Mouse (Mus musculus): ENCODE measurements around the gene Mcam. TPM values are rescaled to one million over a fixed set of nuclear protein-coding genes. Genes with fewer than 3 reads are reported as not detected.
A peak's percentile ranks its signal among the peaks of the same experiment; 100 is the strongest.

Gene Mcam
- total RNA-seq, 4 experiments from 2014 or later, result 20.5 to 35.2 (median 28.1) TPM

DNA sequence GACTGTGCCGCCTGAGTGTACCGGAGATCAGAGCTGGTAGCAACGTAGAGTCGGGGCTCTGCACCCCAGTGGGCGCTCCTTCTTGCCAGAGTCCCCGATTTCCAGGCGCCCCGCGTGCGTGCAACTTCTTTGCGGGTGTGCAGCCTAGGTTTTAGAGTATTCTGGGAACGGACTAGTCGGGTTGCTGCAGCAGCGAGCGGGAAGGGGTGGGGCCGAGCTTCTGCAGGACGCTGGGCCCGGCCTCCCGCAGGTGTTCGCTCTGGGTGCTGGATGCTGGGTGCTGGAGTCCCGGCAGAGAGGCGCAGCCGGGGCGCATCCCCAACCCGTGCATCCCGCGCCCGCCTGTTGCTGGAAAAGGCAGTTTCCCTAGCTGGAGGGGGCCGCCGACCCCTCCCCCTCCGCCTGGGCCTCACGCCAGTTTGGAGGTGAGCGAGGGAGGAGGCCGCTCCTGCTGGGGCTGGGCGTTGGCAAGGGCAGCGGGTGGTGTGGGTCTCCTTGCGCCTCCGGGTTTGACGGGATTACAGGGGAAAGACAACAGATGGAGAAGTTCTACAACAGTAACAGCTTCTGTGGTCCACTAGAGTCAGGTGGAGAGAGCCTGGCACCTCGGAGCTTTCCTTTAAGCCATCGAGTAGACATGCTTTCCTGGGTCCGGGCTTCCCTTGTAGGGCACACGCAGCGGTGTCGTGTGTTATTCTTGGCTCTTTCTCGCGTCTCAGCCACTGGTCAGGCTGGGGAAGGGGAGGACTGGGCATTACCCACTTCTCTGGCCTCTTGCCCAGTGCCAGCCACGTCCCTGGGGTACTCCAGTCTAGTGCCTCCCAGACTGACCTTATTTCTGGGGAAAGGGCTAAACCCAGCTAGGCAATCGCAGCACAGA is 822 bp downstream of the Mcam start:
- DNase-seq (ENCODE audit: low spot score), result peak; percentile 45

DNA sequence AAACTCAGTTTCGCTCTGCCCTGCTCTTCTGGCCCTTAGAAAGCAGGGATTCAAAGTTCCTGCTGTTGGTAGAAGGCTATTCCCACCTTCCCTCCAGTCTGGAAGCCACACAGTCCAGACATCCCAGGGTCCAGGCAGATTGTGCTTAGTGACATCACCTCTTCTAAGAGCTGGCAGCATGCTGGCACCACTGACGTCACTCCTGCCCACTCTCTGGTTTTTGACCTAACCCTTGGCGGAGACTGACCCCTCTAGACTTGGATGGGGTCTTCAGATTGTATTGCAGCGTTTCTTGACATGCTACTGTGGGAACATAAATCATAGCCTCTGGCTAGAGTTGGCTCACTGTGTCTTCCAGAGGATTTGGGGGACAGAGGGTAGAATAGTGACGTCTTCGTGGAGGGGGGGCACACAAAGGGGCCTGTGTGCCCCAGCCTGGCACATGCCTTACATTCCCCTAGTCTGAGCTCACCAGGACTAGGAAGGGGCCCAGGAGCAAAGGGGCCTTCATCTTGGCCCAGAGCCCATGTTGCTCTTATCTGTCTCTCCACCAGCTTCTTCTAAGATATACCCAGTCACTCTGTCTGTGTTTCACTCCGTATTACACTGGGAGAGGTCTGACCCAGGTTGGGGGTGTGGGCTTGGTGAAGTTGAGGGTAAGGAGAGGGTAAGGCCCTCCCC is 1.6 kb downstream of the Mcam start:
- DNase-seq (ENCODE audit: low spot score), result no peak

DNA sequence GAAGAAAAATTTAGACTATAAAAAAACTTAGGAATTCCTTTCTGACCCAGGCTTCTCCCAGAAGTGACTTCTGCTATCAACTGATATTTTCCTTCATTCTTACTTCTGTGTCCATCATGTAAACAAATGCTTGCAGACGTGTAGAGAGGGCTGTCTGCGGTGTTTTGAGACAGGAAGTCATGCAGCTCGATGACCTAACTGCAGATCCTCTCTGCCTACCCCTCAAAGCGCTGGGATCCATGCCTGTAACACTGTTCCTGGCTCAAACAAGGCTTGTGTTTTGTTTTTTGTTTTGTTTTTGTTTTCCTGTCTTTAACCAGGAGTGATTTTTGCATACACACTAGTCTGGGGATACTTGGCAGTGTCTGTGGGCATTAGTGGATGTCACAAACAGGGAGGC is 3.6 kb downstream of the Mcam start:
- no peak for DNase-seq (ENCODE audit: low spot score)

DNA sequence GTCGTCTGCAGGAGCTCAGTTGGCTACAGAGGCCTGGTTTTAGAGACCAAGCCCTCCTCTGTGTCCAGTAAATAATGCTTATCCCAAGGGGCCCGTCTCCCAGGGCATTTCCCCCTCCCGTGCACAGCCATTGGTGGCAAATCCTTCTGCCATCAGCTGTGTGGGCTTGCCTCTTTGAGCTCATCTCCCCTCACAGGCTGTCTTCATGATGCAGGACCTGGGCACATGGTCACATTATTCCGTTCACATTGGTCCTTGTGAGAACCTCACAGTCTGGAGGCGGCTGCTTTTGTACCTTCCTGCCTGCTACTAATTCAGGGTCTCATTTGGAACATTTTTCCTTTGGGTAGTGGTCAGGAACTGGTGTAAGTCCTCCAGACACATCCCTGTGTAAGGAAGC is 7.7 kb downstream of the Mcam start:
- DNase-seq (ENCODE audit: low spot score), result no peak

DNA sequence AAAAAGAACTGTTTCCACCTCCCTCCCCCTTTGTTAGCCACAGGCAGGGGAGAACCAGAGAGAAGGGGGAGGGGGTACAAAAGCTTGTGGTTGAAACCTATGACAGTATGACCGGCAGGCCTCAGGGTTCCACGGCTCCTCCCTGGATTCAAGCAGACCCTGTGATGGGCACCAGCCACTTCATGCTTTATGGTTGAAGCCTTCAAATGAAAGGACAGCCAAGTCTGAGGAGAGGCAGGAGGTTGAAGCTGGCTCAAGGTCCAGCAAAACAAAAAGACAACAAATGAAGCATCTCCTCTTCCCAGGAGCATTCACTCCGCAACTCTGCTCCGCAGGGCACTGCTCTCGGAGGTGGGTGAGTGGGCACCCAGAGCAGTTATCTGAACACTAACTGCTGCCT is 9.2 kb downstream of the Mcam start:
- no peak for DNase-seq (ENCODE audit: low spot score)

DNA sequence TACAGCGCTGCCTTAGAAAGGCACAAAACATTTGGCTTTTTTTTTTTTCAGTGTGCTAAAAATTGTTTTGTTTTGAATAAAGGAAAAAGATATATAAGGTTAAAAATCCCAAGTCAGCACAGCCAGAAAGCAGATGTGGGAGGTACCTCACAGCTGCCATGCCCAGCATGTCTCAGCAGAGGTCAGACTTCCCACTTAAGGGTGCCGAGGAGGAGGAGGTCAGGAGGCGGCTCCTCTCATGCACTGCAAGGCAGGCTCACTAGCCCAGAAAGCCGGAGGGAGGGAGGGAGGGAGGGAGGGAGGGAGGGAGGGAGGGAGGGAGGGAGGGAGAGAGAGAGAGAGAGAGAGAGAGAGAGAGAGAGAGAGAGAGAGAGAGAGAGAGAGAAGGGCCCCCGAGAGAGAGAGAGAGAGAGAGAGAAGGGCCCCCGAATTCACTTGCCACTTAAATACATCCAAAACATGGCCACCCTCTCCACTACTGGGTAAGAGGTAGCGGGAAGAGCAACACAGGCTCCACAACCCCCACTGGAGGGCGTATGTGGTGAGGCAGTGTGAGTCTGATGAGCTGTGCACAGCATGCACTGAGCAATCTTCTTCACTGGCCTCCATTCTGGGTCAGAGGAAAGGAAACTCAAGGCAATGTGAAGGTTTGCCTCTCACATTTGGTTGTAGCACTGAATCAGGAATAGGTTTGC is 9.9 kb downstream of the Mcam start:
- no peak for DNase-seq (ENCODE audit: low spot score)

DNA sequence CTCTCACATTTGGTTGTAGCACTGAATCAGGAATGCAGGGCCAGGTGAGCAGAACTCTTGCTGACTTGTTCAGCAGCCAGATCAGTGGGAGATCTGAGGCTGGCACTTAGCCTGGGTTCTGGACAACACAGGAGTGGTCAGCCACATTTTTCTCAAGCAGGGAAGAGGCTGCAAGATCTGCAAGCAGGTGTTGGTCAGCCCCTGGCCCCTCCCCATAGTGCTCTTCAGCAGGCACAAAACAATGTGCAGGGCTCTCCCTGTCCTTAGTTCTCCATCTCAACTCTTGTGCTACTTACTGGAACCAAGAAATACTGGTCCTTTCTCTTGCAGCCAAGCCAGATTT is 10.4 kb downstream of the Mcam start:
- DNase-seq (ENCODE audit: low spot score), result no peak

DNA sequence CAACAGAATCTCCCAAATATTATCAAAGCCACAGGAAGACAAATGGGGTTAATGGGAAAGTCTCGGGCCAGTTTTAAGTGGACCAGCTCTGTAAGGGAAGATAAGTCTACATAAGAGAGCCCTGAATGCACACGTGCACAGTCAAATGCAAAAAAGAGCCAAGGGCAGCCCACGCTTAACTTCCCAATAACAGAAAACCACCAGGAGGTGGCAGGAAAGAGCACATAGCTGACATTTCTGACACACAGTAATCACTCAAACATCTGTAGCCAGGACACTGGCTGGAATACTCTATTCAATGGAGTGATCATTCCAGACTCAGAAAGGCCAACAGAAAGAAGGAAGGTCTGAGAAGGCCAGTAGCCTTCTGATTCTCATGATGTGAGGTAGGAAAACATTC is 13.0 kb downstream of the Mcam start:
- DNase-seq (ENCODE audit: low spot score), result no peak

DNA sequence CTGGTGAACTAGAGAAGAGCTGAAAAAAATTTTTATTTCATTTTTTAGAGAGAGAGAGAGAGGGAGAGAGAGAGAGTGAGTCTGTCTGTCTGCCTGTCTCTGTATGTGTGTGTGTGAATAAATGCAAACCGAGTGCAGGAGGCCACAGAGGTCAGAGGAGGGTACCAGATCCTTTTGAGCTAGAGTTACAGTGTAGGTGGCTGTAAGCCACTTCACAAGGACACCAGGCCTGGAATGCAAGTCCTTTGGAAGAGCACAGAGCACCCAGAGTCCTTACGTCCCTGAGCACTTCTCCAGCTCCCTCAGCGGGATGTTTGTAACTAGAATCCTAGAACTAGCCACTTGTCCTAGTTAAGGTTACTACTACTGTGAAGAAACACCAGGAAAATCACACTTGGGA is 25.6 kb downstream of the Mcam start:
- no peak for DNase-seq (ENCODE audit: low spot score)

DNA sequence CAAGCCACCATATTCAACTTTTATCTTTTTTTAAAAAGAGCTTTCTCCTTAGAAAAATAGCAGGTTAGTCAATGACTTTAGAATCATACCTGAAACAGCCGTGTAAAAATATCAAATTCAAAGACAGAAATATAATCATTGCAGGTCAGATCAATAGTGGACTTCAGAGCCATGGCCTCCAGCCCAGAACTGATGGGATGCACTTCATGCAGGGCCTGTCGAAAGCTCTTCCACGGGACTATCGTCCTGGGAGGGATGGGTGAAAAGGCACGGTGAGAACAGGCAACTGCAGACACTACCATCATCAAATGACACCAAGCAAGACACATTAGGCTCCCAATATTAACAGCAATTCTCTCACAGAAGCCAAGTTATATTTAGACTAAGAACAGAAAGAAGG is 34.7 kb downstream of the Mcam start:
- no peak for DNase-seq (ENCODE audit: low spot score)

DNA sequence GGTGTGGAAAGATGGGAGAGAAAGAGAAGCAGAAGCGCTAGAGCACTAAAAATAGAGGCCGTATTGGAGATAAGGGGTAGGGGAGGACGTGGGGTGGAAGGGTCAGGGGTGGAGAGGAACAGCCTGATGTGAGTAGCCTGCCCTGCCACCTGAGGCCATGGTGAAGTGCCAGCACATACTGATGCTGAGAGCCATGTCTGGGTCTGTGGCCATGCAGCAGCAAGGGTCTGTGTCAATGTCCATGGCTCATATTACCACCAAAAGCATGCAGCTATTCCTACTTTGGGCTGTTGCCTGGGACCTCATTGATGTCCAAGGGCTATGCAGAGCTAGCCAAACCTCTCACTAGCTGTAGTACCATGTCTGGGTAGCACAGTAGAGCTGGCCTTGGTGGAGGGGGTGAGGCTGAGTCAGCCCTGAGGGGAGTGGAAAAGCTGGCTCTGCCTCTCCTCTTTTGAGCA is 36.5 kb downstream of the Mcam start:
- peak; percentile 26 for DNase-seq (ENCODE audit: low spot score)

DNA sequence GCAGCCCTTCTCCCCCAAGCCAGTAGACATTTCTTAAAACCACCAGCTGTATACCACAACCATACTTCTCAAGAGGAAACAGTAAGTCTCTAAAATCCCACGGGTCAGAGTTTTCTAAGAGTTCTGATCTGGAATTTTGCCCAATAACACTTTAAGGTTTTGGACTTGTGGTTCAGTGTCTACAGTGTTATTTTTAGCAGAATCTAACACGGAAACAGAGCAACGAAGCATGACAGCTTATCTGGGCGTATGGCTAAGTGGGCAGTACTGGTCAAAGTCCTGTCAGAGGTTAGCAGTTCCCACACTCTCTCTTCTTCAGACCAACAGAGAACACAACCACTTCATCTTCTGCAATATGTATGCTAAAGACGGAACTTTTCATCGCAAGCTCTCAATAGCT is 41.3 kb downstream of the Mcam start:
- DNase-seq (ENCODE audit: low spot score), result peak; percentile 50

DNA sequence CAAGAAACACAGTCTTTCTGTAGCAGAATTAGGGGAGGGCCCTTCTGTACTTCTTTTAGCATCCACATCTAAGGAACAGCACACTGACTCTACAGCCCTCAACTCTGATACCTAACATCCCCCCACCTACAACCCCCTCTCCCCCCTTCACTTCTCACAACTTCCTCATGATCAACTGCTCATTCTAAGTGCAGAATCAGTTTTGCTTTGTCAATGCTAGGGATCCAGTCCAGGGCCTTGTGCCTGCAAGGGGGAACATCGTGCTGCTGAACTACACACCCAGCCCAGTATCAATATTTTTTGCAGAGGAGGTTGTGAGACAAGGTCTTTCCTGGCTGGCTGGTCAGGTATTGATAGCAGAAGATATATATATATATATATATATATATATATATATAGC is 41.7 kb downstream of the Mcam start:
- DNase-seq (ENCODE audit: low spot score), result no peak

DNA sequence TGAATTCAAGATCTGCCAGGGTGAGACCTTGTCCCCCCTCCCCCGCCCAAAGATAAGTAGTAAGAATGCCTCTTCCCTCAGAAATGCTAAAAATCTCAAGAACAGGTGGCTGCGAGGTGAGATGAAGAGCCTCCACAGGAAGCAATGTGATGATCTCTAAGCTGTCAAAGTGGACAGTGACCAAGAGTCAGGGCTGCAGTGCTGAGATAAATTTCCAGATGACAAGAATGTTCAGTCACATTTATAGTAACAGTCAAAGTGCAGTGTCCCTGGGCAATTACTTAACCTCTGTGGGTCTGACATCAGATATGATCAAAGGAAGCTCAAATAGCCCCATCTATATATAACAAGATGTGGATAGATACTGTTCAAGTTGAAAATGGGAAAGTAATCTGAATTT is 43.1 kb downstream of the Mcam start:
- no peak for DNase-seq (ENCODE audit: low spot score)

DNA sequence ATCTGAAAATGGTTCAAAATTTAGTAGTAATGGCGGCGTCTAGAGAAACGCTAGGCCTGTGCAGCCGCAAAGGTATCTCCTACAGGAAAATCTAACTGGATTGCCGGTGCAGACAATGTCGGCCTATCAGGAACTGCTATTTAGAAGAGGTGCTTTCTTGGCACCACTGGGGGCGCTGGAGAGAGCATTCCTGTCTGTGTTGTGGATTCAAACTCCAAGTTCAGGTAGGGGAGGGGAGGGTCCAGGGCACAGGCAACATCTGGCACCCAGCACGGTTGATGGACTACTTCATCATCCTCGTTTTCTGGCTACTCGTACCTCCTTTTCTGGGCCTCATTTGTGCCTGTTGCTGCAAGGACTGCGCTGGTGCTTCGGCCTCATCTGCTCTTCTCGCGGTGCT is 44.1 kb downstream of the Mcam start:
- no peak for DNase-seq (ENCODE audit: low spot score)

DNA sequence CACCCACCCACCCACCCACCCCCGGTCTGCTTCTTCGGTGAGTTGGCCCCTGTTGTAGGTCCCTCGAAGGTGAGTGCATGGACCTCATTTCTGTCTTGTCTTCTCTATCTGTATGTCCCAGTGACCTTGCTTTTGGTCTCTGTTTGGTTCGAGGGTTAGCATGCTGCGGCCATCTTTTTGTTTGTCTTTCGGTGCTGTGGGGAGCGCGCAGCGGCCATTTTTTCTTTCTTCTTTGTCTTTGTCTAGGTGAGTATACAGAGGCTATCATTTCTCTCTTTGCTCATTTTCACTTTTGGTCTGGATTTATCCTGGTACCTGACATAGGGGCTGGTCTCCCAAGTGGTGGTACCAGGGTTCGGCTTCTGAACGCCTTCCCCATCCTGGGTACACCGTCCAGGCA is 44.5 kb downstream of the Mcam start:
- no peak for DNase-seq (ENCODE audit: low spot score)

DNA sequence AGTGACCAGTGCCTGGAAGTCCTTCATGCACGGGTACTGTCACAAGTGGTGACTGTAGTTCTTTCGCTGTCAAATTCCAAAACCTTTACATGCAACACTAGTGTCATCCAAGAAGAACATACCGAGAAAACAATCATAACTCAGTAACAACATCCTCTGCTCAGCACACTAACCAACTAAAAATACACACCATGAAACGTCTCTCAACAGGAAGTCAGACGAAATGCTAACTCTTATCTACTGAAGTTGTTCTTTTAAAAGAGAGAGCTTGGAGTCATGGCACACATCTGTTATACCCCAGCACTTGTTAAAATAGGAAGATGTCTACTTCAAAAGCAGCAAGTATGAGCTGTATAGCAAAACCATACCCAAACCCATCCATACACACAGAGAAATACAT is 47.3 kb downstream of the Mcam start:
- DNase-seq (ENCODE audit: low spot score), result no peak

DNA sequence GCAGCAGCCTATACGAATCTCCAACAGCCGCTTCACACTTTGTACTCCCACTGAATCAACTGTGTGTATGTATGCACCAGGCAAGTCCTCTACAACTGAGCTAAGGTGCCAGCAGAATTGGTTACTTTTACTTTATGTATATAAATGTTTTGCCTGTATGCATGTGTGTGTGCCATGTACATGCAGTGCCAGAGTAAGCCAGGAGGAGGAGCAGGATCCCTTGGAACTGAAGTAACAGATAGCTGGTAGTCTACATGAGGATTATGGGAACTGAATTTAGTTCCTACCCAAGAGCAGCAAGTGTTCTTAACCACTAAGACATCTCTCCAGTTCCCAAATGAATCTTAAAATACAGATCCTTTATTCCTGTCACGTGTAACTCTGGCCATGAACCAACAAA is 48.0 kb downstream of the Mcam start:
- peak; percentile 26 for DNase-seq (ENCODE audit: low spot score)

DNA sequence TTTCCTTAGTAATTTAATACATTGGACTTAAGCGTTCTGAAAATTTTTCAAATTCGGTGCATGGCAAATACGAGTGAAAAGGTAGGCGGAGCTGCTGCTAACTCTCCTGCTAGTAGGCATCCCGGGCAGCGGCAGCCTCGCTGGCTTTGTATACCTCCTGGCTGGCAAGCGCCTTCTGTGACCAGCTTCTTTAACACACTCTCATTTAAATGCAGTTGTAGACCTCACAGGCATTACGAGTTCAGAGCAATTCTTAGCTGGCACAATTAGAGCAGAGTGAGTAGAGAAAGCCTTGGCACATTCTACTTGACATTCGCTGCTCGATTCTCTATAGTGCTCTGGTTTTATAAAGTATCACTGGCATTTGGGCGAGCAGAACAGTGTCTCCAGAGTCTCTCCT is 54.0 kb downstream of the Mcam start:
- DNase-seq (ENCODE audit: low spot score), result no peak

DNA sequence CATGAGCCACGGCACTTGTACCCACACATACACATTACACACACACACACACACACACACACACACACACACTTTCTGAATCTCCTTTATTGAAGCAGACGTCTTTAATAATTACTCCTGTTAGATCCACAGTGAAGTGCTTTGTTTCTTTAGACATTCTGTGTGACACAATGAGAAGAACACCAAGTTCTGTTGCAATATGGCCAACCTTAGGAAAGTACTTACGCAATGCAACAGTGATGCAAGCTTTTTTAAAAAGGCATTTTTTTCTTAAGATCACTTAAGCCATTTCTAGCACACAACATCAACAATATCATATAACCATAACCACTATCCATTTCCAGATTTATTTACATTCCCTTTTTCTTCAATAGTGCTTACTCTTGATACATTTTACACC is 56.9 kb downstream of the Mcam start:
- no peak for DNase-seq (ENCODE audit: low spot score)

DNA sequence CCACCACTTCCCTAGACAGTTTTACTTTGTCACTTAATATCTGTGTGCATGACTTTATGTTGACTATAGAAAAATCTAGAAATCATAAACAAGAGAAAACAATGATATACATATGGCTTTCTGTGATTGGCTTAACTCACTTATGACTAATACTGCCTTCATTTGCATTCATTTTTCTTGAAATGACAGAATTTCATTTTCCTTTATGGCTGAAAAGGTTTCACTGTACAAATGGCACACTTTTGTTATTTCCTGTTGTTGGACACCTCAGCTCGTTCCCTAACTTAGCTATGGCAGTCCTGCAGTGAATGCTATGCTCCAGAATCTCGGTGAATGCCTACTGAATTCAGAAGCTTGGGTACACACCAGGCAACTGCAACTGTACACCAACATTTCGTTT is 58.0 kb downstream of the Mcam start:
- DNase-seq (ENCODE audit: low spot score), result no peak

All from heart, adult 8-10 months (tissue).